Mouse (Mus musculus) bone marrow macrophage, adult 2 months (primary cell): ENCODE results near the gene Ep300.

ENCODE experiments used
- CTCF ChIP-seq: IDR thresholded peaks from 2 replicates; pipeline ENCODE4 v1.5.1; 2012; ENCODE audit warnings: low read depth, mild to moderate bottlenecking, low read length, moderate library complexity
- POLR2A ChIP-seq: IDR thresholded peaks from 2 replicates; pipeline ENCODE4 v1.6.1; 2012; ENCODE audit warnings: mild to moderate bottlenecking, low read depth, low read length, borderline replicate concordance

- no peak for TF ChIP-seq POLR2A
- TF ChIP-seq CTCF: no peak
Measured at GRCm38 (mm10) chr15:81584466-81584865, 685 bp upstream of the Ep300 start.
